Mouse (Mus musculus): ENCODE measurements around the gene Lrrn4.

Lrrn4 gene

GRCm38 (mm10) chr2:132871663-132872062 is 9.0 kb downstream of the Lrrn4 start:
- 78% methylated on average over 3 of the region's 3 CpGs for WGBS

- 88% methylated on average over 4 of the region's 4 CpGs for WGBS
Observed at GRCm38 (mm10) chr2:132870286-132870685, 10.4 kb downstream of the Lrrn4 start.

- 88% methylated on average over 5 of the region's 5 CpGs for WGBS
Observed at GRCm38 (mm10) chr2:132869682-132870081, 11.0 kb downstream of the Lrrn4 start.

- WGBS = 74% methylated on average over 5 of the region's 5 CpGs
Observed at GRCm38 (mm10) chr2:132867521-132867920, 13.2 kb downstream of the Lrrn4 start.

- 98% methylated on average over 2 of the region's 2 CpGs for WGBS
Observed at GRCm38 (mm10) chr2:132863325-132863724, 17.4 kb downstream of the Lrrn4 start.

- WGBS = 61% methylated on average over 2 of the region's 2 CpGs
Observed at GRCm38 (mm10) chr2:132861456-132861855, 19.2 kb downstream of the Lrrn4 start.

GRCm38 (mm10) chr2:132856333-132856732 is 24.4 kb downstream of the Lrrn4 start:
- WGBS = 66% methylated on average over 5 of the region's 5 CpGs

- WGBS = 94% methylated on average over 1 of the region's 1 CpGs
Observed at GRCm38 (mm10) chr2:132853051-132853450, 27.6 kb downstream of the Lrrn4 start.

GRCm38 (mm10) chr2:132849141-132849540 is 31.6 kb downstream of the Lrrn4 start:
- WGBS = 37% methylated on average over 6 of the region's 6 CpGs

GRCm38 (mm10) chr2:132848361-132848760 is 32.3 kb downstream of the Lrrn4 start:
- WGBS = 90% methylated on average over 4 of the region's 4 CpGs

GRCm38 (mm10) chr2:132847581-132847980 is 33.1 kb downstream of the Lrrn4 start:
- 37% methylated on average over 7 of the region's 7 CpGs for WGBS

GRCm38 (mm10) chr2:132846407-132847358 is 34.0 kb downstream of the Lrrn4 start, which contains the start of gene Crls1:
TSS of gene Crls1 (plus strand) at chr2:132846666.
- WGBS = under 1% methylated on average over 94 of the region's 96 CpGs

GRCm38 (mm10) chr2:132841071-132841470 is 39.6 kb downstream of the Lrrn4 start:
- WGBS = 83% methylated on average over 4 of the region's 4 CpGs
